Mouse (Mus musculus) cerebral cortex, adult 2 months (tissue): Measurements from ENCODE around the gene Bicdl1.

Experiments
- WGBS: fragments of 180-500 bp; shearing (Covaris S2); methylation state at CpG from one replicate; pipeline ENCODE4 v1.1.7; 2018; 5-methylcytosine and 5-hydroxymethylcytosine counted together

Bicdl1 gene

GRCm38 (mm10) chr5:115731001-115731731 lies at the start of gene Bicdl1:
Gene Bicdl1, minus strand, starts transcription at chr5:115731621.
- WGBS = under 1% methylated on average over 81 of the region's 83 CpGs

GRCm38 (mm10) chr5:115776911-115777310 lies 45.5 kb upstream of the Bicdl1 start:
- WGBS = 58% methylated on average over 4 of the region's 4 CpGs

GRCm38 (mm10) chr5:115775350-115775749 lies 43.9 kb upstream of the Bicdl1 start:
- 61% methylated on average over 4 of the region's 4 CpGs for WGBS

- WGBS = 91% methylated on average over 4 of the region's 4 CpGs
Observed at GRCm38 (mm10) chr5:115770048-115770447, 38.6 kb upstream of the Bicdl1 start.

- WGBS = 77% methylated on average over 4 of the region's 4 CpGs
Observed at GRCm38 (mm10) chr5:115769116-115769515, 37.7 kb upstream of the Bicdl1 start.

- 82% methylated on average over 8 of the region's 8 CpGs for WGBS
Observed at GRCm38 (mm10) chr5:115766821-115767220, 35.4 kb upstream of the Bicdl1 start.

GRCm38 (mm10) chr5:115763981-115764380 lies 32.6 kb upstream of the Bicdl1 start:
- WGBS = 82% methylated on average over 2 of the region's 2 CpGs

GRCm38 (mm10) chr5:115760903-115761302 lies 29.5 kb upstream of the Bicdl1 start:
- 81% methylated on average over 11 of the region's 11 CpGs for WGBS

GRCm38 (mm10) chr5:115758431-115759180 lies 27.2 kb upstream of the Bicdl1 start:
- WGBS = 26% methylated on average over 10 of the region's 10 CpGs

- WGBS = 81% methylated on average over 8 of the region's 8 CpGs
Observed at GRCm38 (mm10) chr5:115757516-115757915, 26.1 kb upstream of the Bicdl1 start.

- WGBS = 40% methylated on average over 7 of the region's 7 CpGs
Observed at GRCm38 (mm10) chr5:115755501-115755900, 24.1 kb upstream of the Bicdl1 start.

- WGBS = 84% methylated on average over 9 of the region's 9 CpGs
Observed at GRCm38 (mm10) chr5:115754831-115755230, 23.4 kb upstream of the Bicdl1 start.

GRCm38 (mm10) chr5:115752883-115753282 lies 21.5 kb upstream of the Bicdl1 start:
- WGBS = 58% methylated on average over 5 of the region's 5 CpGs

- 83% methylated on average over 9 of the region's 9 CpGs for WGBS
Observed at GRCm38 (mm10) chr5:115751916-115752315, 20.5 kb upstream of the Bicdl1 start.

- 66% methylated on average over 8 of the region's 8 CpGs for WGBS
Observed at GRCm38 (mm10) chr5:115748316-115748715, 16.9 kb upstream of the Bicdl1 start.

- 37% methylated on average over 15 of the region's 15 CpGs for WGBS
Observed at GRCm38 (mm10) chr5:115745319-115745718, 13.9 kb upstream of the Bicdl1 start.

GRCm38 (mm10) chr5:115738032-115738431 lies 6.6 kb upstream of the Bicdl1 start:
- WGBS = 91% methylated on average over 5 of the region's 5 CpGs

- 76% methylated on average over 2 of the region's 2 CpGs for WGBS
Observed at GRCm38 (mm10) chr5:115734570-115734969, 3.1 kb upstream of the Bicdl1 start.

GRCm38 (mm10) chr5:115732849-115733216 lies 1.4 kb upstream of the Bicdl1 start:
- under 1% methylated on average over 9 of the region's 9 CpGs for WGBS

- WGBS = under 1% methylated on average over 83 of the region's 91 CpGs
Observed at GRCm38 (mm10) chr5:115732176-115732848, 891 bp upstream of the Bicdl1 start.

GRCm38 (mm10) chr5:115731732-115732175 lies 333 bp upstream of the Bicdl1 start:
- under 1% methylated on average over 57 of the region's 72 CpGs for WGBS

GRCm38 (mm10) chr5:115730314-115730713 lies 1.1 kb downstream of the Bicdl1 start:
- WGBS = 41% methylated on average over 5 of the region's 5 CpGs
